ENCODE assay signal across 12 mouse cellular contexts in genomic region chr5:107147413-107147812, GRCm38 (mm10).
DNase-seq lines count a peak whose midpoint lies in the region; ATAC-seq and TF ChIP-seq lines count a peak whose summit lies in the region.
"Had no signal": no experiment of that assay in that cellular context is flagged by ENCODE, and none has a peak within 500 bp of the region (broad histone marks: within the 10 kb centered on the region; RNA-seq: fewer than 3 reads in every experiment).

No protein-coding gene starts in this region.

- H3K4me2 ChIP-seq in hindbrain, postnatal 0 days (ENCODE audit: low read depth, low read length), result no peak overlapping the region
- H3K4me2 ChIP-seq in midbrain, embryonic 11.5 days, result no peak overlapping the region
- H3K4me2 ChIP-seq in midbrain, embryonic 15.5 days, result no peak overlapping the region
- H3K4me2 ChIP-seq: forebrain, embryonic 12.5 days; heart, embryonic 13.5 days; hindbrain, embryonic 14.5 days had no signal

- intact Hi-C loops in gastrocnemius, adult 2 months (cut with DNase I), result no loop called here

- H3K27me3 ChIP-seq in hindbrain, embryonic 10.5 days (ENCODE audit: insufficient read depth, poor library complexity, severe bottlenecking), result peaks cover 12% of the 10 kb centered on the region; the same call in 1 of the 2 replicates
- no peaks in the 10 kb centered on the region for H3K27me3 ChIP-seq in hindbrain, postnatal 0 days (ENCODE audit: insufficient read depth, low read length)
- no peaks in the 10 kb centered on the region; the same call in 1 of the 2 replicates for H3K27me3 ChIP-seq in midbrain, embryonic 11.5 days (ENCODE audit: control insufficient read depth, insufficient read depth, low read length)
- no peaks in the 10 kb centered on the region for H3K27me3 ChIP-seq in midbrain, embryonic 15.5 days (replicated peaks)
- H3K27me3 ChIP-seq: heart, embryonic 13.5 days had no signal

- H3K27ac ChIP-seq in gastrocnemius, adult 2 months, result peak overlapping the region; percentile 81
- peak overlapping the region; percentile 54 for H3K27ac ChIP-seq in hindbrain, embryonic 10.5 days
- no peak overlapping the region for H3K27ac ChIP-seq in hindbrain, postnatal 0 days
- H3K27ac ChIP-seq in midbrain, embryonic 11.5 days (ENCODE audit: low read depth, low read length), result no peak overlapping the region
- H3K27ac ChIP-seq in midbrain, embryonic 15.5 days, result no peak overlapping the region
- H3K27ac ChIP-seq: forebrain, embryonic 12.5 days had no signal

- H3K9me3 ChIP-seq in hindbrain, embryonic 10.5 days, result no peaks in the 10 kb centered on the region
- no peaks in the 10 kb centered on the region for H3K9me3 ChIP-seq in hindbrain, postnatal 0 days (ENCODE audit: low read length)
- no peaks in the 10 kb centered on the region for H3K9me3 ChIP-seq in midbrain, embryonic 11.5 days (ENCODE audit: control insufficient read depth, low read length)
- no peaks in the 10 kb centered on the region for H3K9me3 ChIP-seq in midbrain, embryonic 15.5 days
- H3K9me3 ChIP-seq: forebrain, embryonic 12.5 days; heart, embryonic 13.5 days had no signal

- DNase-seq in gastrocnemius, adult 2 months, result no peak
- no peak for DNase-seq in gastrocnemius, adult 18-20 months (ENCODE audit: low spot score)
- no peak for DNase-seq in hindbrain, embryonic 10.5 days (ENCODE audit: low spot score)
- DNase-seq in hindbrain, postnatal 0 days (ENCODE audit: low spot score), result no peak
- peak; percentile 86 for DNase-seq in midbrain, embryonic 11.5 days (ENCODE audit: low spot score, missing footprints)

- no peak for TF ChIP-seq CTCF in gastrocnemius, adult 2 months (IDR thresholded peaks at IDR 0.05)
- no peak for TF ChIP-seq CTCF in hindbrain, postnatal 0 days (IDR thresholded peaks at IDR 0.05; ENCODE audit: low read depth)

- no peaks in the 10 kb centered on the region for H3K36me3 ChIP-seq in hindbrain, embryonic 10.5 days
- H3K36me3 ChIP-seq in hindbrain, postnatal 0 days (ENCODE audit: insufficient read depth, low read length), result no peaks in the 10 kb centered on the region
- H3K36me3 ChIP-seq in midbrain, embryonic 11.5 days (ENCODE audit: control insufficient read depth, insufficient read depth, low read length), result no peaks in the 10 kb centered on the region
- no peaks in the 10 kb centered on the region for H3K36me3 ChIP-seq in midbrain, embryonic 15.5 days (replicated peaks)
- H3K36me3 ChIP-seq: forebrain, embryonic 12.5 days had no signal

- no peak overlapping the region for H3K4me3 ChIP-seq in gastrocnemius, adult 2 months
- no peak overlapping the region for H3K4me3 ChIP-seq in hindbrain, embryonic 10.5 days
- no peak overlapping the region for H3K4me3 ChIP-seq in hindbrain, postnatal 0 days (ENCODE audit: low read length)
- H3K4me3 ChIP-seq in midbrain, embryonic 11.5 days (ENCODE audit: low read depth, low read length), result no peak overlapping the region
- no peak overlapping the region for H3K4me3 ChIP-seq in midbrain, embryonic 15.5 days
- H3K4me3 ChIP-seq: forebrain, embryonic 12.5 days; heart, embryonic 13.5 days had no signal

- H3K4me1 ChIP-seq in hindbrain, embryonic 10.5 days (replicated peaks), result peaks cover 70% of the 10 kb centered on the region
- H3K4me1 ChIP-seq in hindbrain, postnatal 0 days (ENCODE audit: insufficient read depth, low read length), result peaks cover 5% of the 10 kb centered on the region; the same call in 1 of the 2 replicates
- H3K4me1 ChIP-seq in midbrain, embryonic 11.5 days (ENCODE audit: control insufficient read depth, insufficient read depth, low read length), result peaks cover 37% of the 10 kb centered on the region
- peaks cover 31% of the 10 kb centered on the region for H3K4me1 ChIP-seq in midbrain, embryonic 15.5 days

- ATAC-seq in hindbrain, postnatal 0 days, result no peak
- ATAC-seq in midbrain, embryonic 11.5 days (ENCODE audit: low FRiP score), result no peak
- ATAC-seq in midbrain, embryonic 15.5 days (replicated peaks), result no peak
- ATAC-seq in megakaryocyte-erythroid progenitor cell, adult 5-6 weeks (replicated peaks; ENCODE audit: low FRiP score, low TSS enrichment, poor library complexity, severe bottlenecking), result no peak
- ATAC-seq: intestine, embryonic 16.5 days had no signal

- no peak overlapping the region for H3K9ac ChIP-seq in hindbrain, postnatal 0 days (replicated peaks; ENCODE audit: low read length)
- no peak overlapping the region for H3K9ac ChIP-seq in midbrain, embryonic 11.5 days (ENCODE audit: low read length)
- no peak overlapping the region for H3K9ac ChIP-seq in midbrain, embryonic 15.5 days
- H3K9ac ChIP-seq: forebrain, embryonic 12.5 days; forebrain, postnatal 0 days; heart, embryonic 13.5 days; hindbrain, embryonic 14.5 days had no signal

Comparison
In these comparisons a context has a peak if more than half of its experiments do, and no peak if none do; other contexts are left out.
1. H3K27ac ChIP-seq: peak in gastrocnemius, adult 2 months (single experiment) and hindbrain, embryonic 10.5 days (single experiment); none in hindbrain, postnatal 0 days (single experiment), midbrain, embryonic 11.5 days (single experiment) and midbrain, embryonic 15.5 days (single experiment).